In genomic region chr2:73910571-73911174, GRCm38 (mm10) we compare ENCODE assay signal across 7 mouse cellular contexts. TPM values are rescaled to one million over a fixed set of nuclear protein-coding genes. Genes with fewer than 3 reads are reported as not detected.
DNase-seq lines count a peak whose midpoint lies in the region; ATAC-seq and TF ChIP-seq lines count a peak whose summit lies in the region.

No protein-coding gene starts in this region.

- H3K36me3 ChIP-seq in intestine, embryonic 14.5 days (ENCODE audit: control insufficient read depth, insufficient read depth, low read length): peaks cover 36% of the 10 kb centered on the region
- peaks cover 43% of the 10 kb centered on the region for H3K36me3 ChIP-seq in limb, embryonic 10.5 days
- H3K36me3 ChIP-seq in midbrain, embryonic 11.5 days (ENCODE audit: control insufficient read depth, insufficient read depth, low read length): peaks cover 17% of the 10 kb centered on the region
- H3K36me3 ChIP-seq in small intestine, adult 2 months (ENCODE audit: control insufficient read depth, insufficient read depth, low read length): peaks cover 26% of the 10 kb centered on the region

- peak overlapping the region; percentile 97 for H3K9ac ChIP-seq in intestine, embryonic 14.5 days (ENCODE audit: low read length)
- peak overlapping the region; percentile 97 for H3K9ac ChIP-seq in midbrain, embryonic 11.5 days (ENCODE audit: low read length)

- peaks cover 7% of the 10 kb centered on the region for H3K4me1 ChIP-seq in intestine, embryonic 14.5 days (replicated peaks; ENCODE audit: control insufficient read depth, insufficient read depth, low read length)
- peaks cover 13% of the 10 kb centered on the region; the same call in 1 of the 2 replicates for H3K4me1 ChIP-seq in limb, embryonic 10.5 days
- H3K4me1 ChIP-seq in midbrain, embryonic 11.5 days (ENCODE audit: control insufficient read depth, insufficient read depth, low read length): peaks cover 4% of the 10 kb centered on the region; the same call in 1 of the 2 replicates
- H3K4me1 ChIP-seq in small intestine, adult 2 months (ENCODE audit: control insufficient read depth, insufficient read depth, insufficient read length, low read length): peaks cover 4% of the 10 kb centered on the region; the same call in 1 of the 2 replicates

- DNase-seq in adrenal gland, adult 18-20 months (ENCODE audit: low spot score in 2 of 2): peak; percentile 43 to 63
- DNase-seq in embryo, embryonic 10.5 days (ENCODE audit: low spot score): peak; percentile 59
- DNase-seq in gastrocnemius, postnatal 25 days: peak; percentile 64
- peak; percentile 77 for DNase-seq in intestine, embryonic 14.5 days (ENCODE audit: low spot score)
- DNase-seq in limb, embryonic 10.5 days (ENCODE audit: low spot score): peak; percentile 72
- DNase-seq in midbrain, embryonic 11.5 days (ENCODE audit: low spot score, missing footprints): peak; percentile 95

- TF ChIP-seq POLR2A in small intestine, adult 2 months (IDR thresholded peaks at IDR 0.05; ENCODE audit: low read depth, low read length): peak; percentile 25; the same call in 1 of the 2 replicates

- TF ChIP-seq CTCF in small intestine, adult 2 months (IDR thresholded peaks at IDR 0.05; ENCODE audit: extremely low read depth, insufficient read length, insufficient replicate concordance, low read depth, low read length): no peak

- peak overlapping the region; percentile 82 for H3K27ac ChIP-seq in intestine, embryonic 14.5 days (ENCODE audit: low read depth)
- peak overlapping the region; percentile 98 for H3K27ac ChIP-seq in limb, embryonic 10.5 days
- H3K27ac ChIP-seq in midbrain, embryonic 11.5 days (ENCODE audit: low read depth, low read length): peak overlapping the region; percentile 71
- peak overlapping the region; percentile 90 for H3K27ac ChIP-seq in small intestine, adult 2 months (ENCODE audit: insufficient read depth, low read depth, low read length)

- H3K4me3 ChIP-seq in intestine, embryonic 14.5 days (ENCODE audit: low read depth, low read length): peak overlapping the region; percentile 78
- peak overlapping the region; percentile 99 for H3K4me3 ChIP-seq in limb, embryonic 10.5 days
- H3K4me3 ChIP-seq in midbrain, embryonic 11.5 days (ENCODE audit: low read depth, low read length): peak overlapping the region; percentile 96
- H3K4me3 ChIP-seq in small intestine, adult 2 months (ENCODE audit: low read depth, low read length): peak overlapping the region; percentile 100

- no peaks in the 10 kb centered on the region for H3K9me3 ChIP-seq in intestine, embryonic 14.5 days (ENCODE audit: control insufficient read depth, low read length)
- no peaks in the 10 kb centered on the region for H3K9me3 ChIP-seq in limb, embryonic 10.5 days (replicated peaks)
- no peaks in the 10 kb centered on the region for H3K9me3 ChIP-seq in midbrain, embryonic 11.5 days (ENCODE audit: control insufficient read depth, low read length)

- no peaks in the 10 kb centered on the region for H3K27me3 ChIP-seq in intestine, embryonic 14.5 days (replicated peaks; ENCODE audit: control insufficient read depth, insufficient read depth, low read length)
- H3K27me3 ChIP-seq in limb, embryonic 10.5 days (ENCODE audit: low read depth, poor library complexity, severe bottlenecking): 0 out of 2 replicates have a peak, but pooled peaks cover under 1% of the 10 kb centered on the region
- H3K27me3 ChIP-seq in midbrain, embryonic 11.5 days (ENCODE audit: control insufficient read depth, insufficient read depth, low read length): no peaks in the 10 kb centered on the region
- H3K27me3 ChIP-seq in small intestine, adult 2 months (ENCODE audit: control insufficient read depth, insufficient read depth, low read length): no peaks in the 10 kb centered on the region

- H3K4me2 ChIP-seq in intestine, embryonic 14.5 days (ENCODE audit: low read length): peak overlapping the region; percentile 82
- peak overlapping the region; percentile 54 for H3K4me2 ChIP-seq in midbrain, embryonic 11.5 days

- ATAC-seq in intestine, embryonic 14.5 days (replicated peaks; ENCODE audit: low FRiP score, low TSS enrichment, low read depth): peak; percentile 66
- peak; percentile 76 for ATAC-seq in midbrain, embryonic 11.5 days (ENCODE audit: low FRiP score)

- WGBS in intestine, embryonic 14.5 days: under 1% methylated on average over 50 of the region's 50 CpGs
- WGBS in limb, embryonic 10.5 days: under 1% methylated on average over 50 of the region's 50 CpGs
- WGBS in midbrain, embryonic 11.5 days: under 1% methylated on average over 46 of the region's 50 CpGs
- under 1% methylated on average over 50 of the region's 50 CpGs for WGBS in small intestine, adult 2 months

RNA-seq across cellular contexts. Expression of gene Atp5g3, which starts 0.5 kb away (rescaled TPM):
- total RNA-seq in adrenal gland, adult 18-20 months (2021): 100 to 1,000 TPM; 540 to 822 TPM
- total RNA-seq in gastrocnemius, postnatal 25 days (2021): 1,000 to 10,000 TPM; 1,520 to 1,554 TPM
- polyA plus RNA-seq in intestine, embryonic 14.5 days (2014; fragmentation: Nextera tagmentation; extraction: Ambion mirVana): 1,271 and 1,485 TPM in 2 replicates
- 886 and 910 TPM in 2 replicates for polyA plus RNA-seq in limb, embryonic 10.5 days (2016; fragmentation: Nextera tagmentation; extraction: Ambion mirVana)
- 831 and 886 TPM in 2 replicates for polyA plus RNA-seq in midbrain, embryonic 11.5 days (2014; fragmentation: Nextera tagmentation; extraction: Ambion mirVana)
- 672 and 1,043 TPM in 2 replicates for polyA plus RNA-seq in small intestine, adult 2 months (2012; rRNA removed)

RNA-seq across cellular contexts. Expression of gene Atf2, which starts 18.2 kb away (rescaled TPM):
- 10 to 100 TPM; 73.4 to 74.3 TPM for total RNA-seq in adrenal gland, adult 18-20 months (2021)
- total RNA-seq in gastrocnemius, postnatal 25 days (2021): 10 to 100 TPM; 17.6 to 19.9 TPM
- polyA plus RNA-seq in intestine, embryonic 14.5 days (2014; fragmentation: Nextera tagmentation; extraction: Ambion mirVana): 69.4 and 74.7 TPM in 2 replicates
- polyA plus RNA-seq in limb, embryonic 10.5 days (2016; fragmentation: Nextera tagmentation; extraction: Ambion mirVana): 71.8 and 85.3 TPM in 2 replicates
- polyA plus RNA-seq in midbrain, embryonic 11.5 days (2014; fragmentation: Nextera tagmentation; extraction: Ambion mirVana): 83.3 and 106 TPM in 2 replicates
- 3.7 and 6.6 TPM in 2 replicates for polyA plus RNA-seq in small intestine, adult 2 months (2012; rRNA removed)

Comparison
In these comparisons a context has a peak if more than half of its experiments do, and no peak if none do; other contexts are left out.
1. Peak in every context shown above with its lines: DNase-seq, ATAC-seq, H3K4me3 ChIP-seq and H3K27ac ChIP-seq.